Mouse (Mus musculus): Measurements from ENCODE around the gene Rras2.

DNA sequence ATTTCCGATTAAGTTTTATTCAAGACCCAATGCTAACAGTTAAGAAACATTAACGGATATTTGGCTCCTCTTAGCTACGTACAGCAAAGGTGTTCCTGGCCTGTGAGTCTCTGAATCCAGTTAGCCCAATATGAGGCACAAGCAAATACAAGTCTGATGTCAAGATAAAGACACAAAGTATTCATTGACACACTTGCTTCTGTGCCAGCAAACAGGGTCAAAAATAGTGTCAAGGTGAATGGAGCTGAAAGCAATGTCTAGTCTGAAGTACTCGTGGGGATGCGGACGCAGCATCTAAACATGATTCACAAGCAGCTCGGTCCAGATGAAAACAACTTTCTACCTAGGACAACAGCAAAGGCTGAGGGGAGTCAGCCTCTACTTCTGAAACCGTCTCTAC, 11.7 kb downstream of the Rras2 start:
- TF ChIP-seq CEBPB (IDR thresholded peaks at IDR 0.05; ENCODE audit: insufficient read depth, poor library complexity, severe bottlenecking) (no peak), REST (IDR thresholded peaks at IDR 0.05; ENCODE audit: insufficient read depth, insufficient read length) (no peak), POLR2A (IDR thresholded peaks at IDR 0.05; ENCODE audit: insufficient read length, low read depth) (no peak), MYOD1 (IDR thresholded peaks at IDR 0.05; ENCODE audit: control insufficient read depth in 1 of 3, insufficient read length in 2 of 3, low read depth in 2 of 3) (no peak), POLR2AphosphoS2 (IDR thresholded peaks at IDR 0.05; ENCODE audit: insufficient read length, low read depth) (no peak), E2F4 (IDR thresholded peaks at IDR 0.05; ENCODE audit: insufficient read depth) (no peak), USF1 (IDR thresholded peaks at IDR 0.05; ENCODE audit: low read depth) (no peak), TCF12 (IDR thresholded peaks at IDR 0.05; ENCODE audit: insufficient read depth, poor library complexity, severe bottlenecking) (no peak)
